Mouse (Mus musculus): ENCODE data around the gene Ncapd2.

DNA sequence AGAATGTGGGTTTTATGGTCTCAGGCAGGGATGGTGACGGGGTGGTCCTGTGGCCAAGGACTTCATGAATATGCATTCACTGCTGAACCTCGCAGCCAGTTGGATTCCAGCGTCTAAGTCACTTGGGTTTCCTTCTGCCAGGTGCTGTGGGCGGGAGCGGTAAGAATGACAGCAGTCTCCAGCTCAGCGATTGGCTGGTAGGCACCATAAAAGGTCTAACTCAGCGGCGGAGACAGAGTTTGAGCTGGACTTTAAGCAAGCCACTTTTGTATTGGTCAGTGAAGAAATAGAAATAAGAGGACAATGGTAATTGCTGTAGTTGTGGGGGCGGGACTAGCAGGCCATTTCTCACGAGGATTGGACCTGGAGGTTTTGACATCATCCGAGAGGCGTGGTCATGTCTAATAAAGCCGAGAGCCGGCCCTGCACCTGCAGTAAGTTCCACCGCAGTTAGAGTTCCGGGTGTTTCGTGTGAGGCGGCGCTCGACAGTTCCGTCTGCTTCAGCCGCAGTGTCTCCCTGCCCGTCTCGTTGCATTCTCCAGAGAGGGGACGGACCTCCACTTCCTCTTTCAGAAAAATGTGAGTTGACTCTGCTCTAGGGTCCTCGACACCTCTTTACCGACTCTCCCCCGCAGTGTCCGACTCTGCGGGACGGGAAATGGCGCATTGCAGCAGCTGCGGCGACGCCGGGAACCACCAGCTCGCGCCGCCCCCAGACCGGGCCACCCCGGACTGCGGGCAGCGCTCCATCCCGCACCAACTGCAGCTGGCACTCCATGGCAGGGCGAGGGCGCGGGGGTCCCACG, 23.9 kb upstream of the Ncapd2 start, which contains the start of gene Vamp1:
- no peak for TF ChIP-seq CTCF (IDR thresholded peaks at IDR 0.05; ENCODE audit: extremely low read depth, insufficient read depth, insufficient read length, insufficient replicate concordance)
- TF ChIP-seq POLR2A (IDR thresholded peaks at IDR 0.05; ENCODE audit: low read depth, low read length) = peak; percentile 94

Data from spleen, adult 2 months (tissue).